Mouse (Mus musculus) central nervous system, embryonic 11.5 days (tissue): ENCODE data around the gene Bcl2l10. TPM values are rescaled to one million over a fixed set of nuclear protein-coding genes. Genes with fewer than 3 reads are reported as not detected.

Source experiments
- polyA plus RNA-seq: library from polyadenylated mRNA; depleted of rRNA; stranded (reverse); fragments of >200 nt; gene quantifications from 2 replicates; pipeline ENCODE4 v1.2.3, GENCODE M21; 2012; rRNA removed

Gene Bcl2l10
- not detected in 2 replicates for polyA plus RNA-seq

GRCm38 (mm10) chr9:75347458-75347857 is at the start of gene Bcl2l10:
Gene Bcl2l10 (plus strand): TSS chr9:75347758.

DNA sequence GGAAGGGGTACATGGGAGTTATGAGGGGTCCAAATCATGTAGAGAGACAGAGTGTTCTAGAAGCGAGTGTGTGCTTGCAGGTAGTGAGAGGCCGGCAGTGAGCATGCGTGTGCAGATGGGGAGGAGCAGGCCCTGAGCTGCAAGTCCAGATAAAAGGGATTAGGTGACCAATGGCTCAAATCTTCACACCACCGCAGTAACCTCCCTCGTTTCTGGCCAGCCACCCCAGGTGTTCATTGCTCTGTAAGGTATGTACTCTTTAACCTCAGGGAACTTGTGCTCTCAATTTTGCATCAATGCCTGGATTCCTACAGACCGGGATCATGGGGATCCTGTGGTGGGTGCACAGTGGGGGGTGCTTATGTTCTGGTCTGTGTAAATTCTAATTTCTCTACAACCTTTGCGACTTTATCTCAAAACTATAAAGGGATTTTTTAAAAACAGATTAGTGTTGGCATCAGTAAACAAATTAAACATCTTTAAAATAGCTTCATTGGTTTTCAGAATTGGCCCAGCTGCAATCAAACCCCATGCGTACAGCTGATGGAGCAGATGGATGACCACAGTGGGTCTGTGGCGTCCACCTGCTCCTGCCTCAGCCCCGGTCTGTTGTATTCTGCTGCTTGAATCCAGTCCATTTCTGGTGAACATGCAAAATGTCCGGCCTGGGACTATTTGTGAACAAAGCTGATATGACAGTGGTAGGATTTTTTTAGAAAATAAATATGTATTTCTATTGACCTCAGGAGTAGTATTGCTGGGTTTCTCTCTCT is 41.2 kb upstream of the Bcl2l10 start, which contains the start of gene Gnb5:
Gene Gnb5, plus strand, starts transcription at position 163 of the 773 bp plus-strand sequence.

Other genes with a start within 250 kb of the Bcl2l10 start
- 1.4 TPM in 2 replicates for gene Myo5c, start 115.7 kb upstream of the Bcl2l10 start, polyA plus RNA-seq
- 21.0 and 26.7 TPM in 2 replicates for gene Gnb5, start 41.5 kb upstream of the Bcl2l10 start, polyA plus RNA-seq
- gene Mapk6, start 62.2 kb downstream of the Bcl2l10 start, polyA plus RNA-seq = 88.4 and 102 TPM in 2 replicates
- 30.6 and 48.6 TPM in 2 replicates for gene Leo1, start 93.8 kb downstream of the Bcl2l10 start, polyA plus RNA-seq
- gene Tmod3, start 211.9 kb downstream of the Bcl2l10 start, polyA plus RNA-seq = 55.4 and 71.0 TPM in 2 replicates